Mouse (Mus musculus) intestine, postnatal 0 days (tissue): Measurements from ENCODE around the gene Sytl2. TPM values are rescaled to one million over a fixed set of nuclear protein-coding genes. Genes with fewer than 3 reads are reported as not detected.

Source experiments
- ATAC-seq: fragments of 200-750 bp; cut with Nextera tagmentation; 2 replicates; pipeline ENCODE4 v1.8.0; 2017; ENCODE audit warnings: mild to moderate bottlenecking, moderate TSS enrichment, moderate library complexity
- H3K27ac ChIP-seq: fragments of 300-500 bp; sonication (generic); 2 replicates; pipeline ENCODE4 v1.5.1; 2014; ENCODE audit warnings: mild to moderate bottlenecking, low read depth, low read length, moderate library complexity
- H3K27me3 ChIP-seq: fragments of 300-500 bp; sonication (generic); replicated peaks from 2 replicates; pipeline ENCODE4 v1.6.1; 2014; ENCODE audit warnings: low read length, mixed read lengths; ENCODE audit not compliant: control insufficient read depth, insufficient read depth
- H3K36me3 ChIP-seq: fragments of 300-500 bp; sonication (generic); 2 replicates; pipeline ENCODE4 v1.6.1; 2014; ENCODE audit warnings: mild to moderate bottlenecking, moderate library complexity; ENCODE audit not compliant: control insufficient read depth, insufficient read depth
- H3K4me1 ChIP-seq: fragments of 300-500 bp; sonication (generic); replicated peaks from 2 replicates; pipeline ENCODE4 v1.6.1; 2014; ENCODE audit warnings: antibody characterized with exemption, low read length, mixed read lengths; ENCODE audit not compliant: control insufficient read depth, insufficient read depth
- H3K4me2 ChIP-seq: fragments of 300-500 bp; sonication (generic); replicated peaks from 2 replicates; pipeline ENCODE4 v1.6.1; 2014; ENCODE audit warnings: low read depth, mild to moderate bottlenecking, moderate library complexity
- H3K4me3 ChIP-seq: fragments of 300-500 bp; sonication (generic); 2 replicates; pipeline ENCODE4 v1.5.1; 2014; ENCODE audit warnings: low read depth, low read length
- H3K9ac ChIP-seq: fragments of 300-500 bp; sonication (generic); 2 replicates; pipeline ENCODE4 v1.6.1; 2014; ENCODE audit warnings: mild to moderate bottlenecking, low read depth, low read length
- H3K9me3 ChIP-seq: fragments of 300-500 bp; sonication (generic); 2 replicates; pipeline ENCODE4 v1.6.1; 2016; ENCODE audit warnings: mixed run types; ENCODE audit not compliant: control insufficient read depth
- CTCF ChIP-seq: sonication (generic); IDR thresholded peaks from 2 replicates; pipeline ENCODE4 v1.5.1; 2016; ENCODE audit warnings: low read depth, mild to moderate bottlenecking, control low read depth, antibody characterized with exemption, moderate library complexity
- WGBS: fragments of 180-500 bp; shearing (Covaris S2); extraction: QIAGEN DNeasy Blood & Tissue Kit; methylation state at CpG from one replicate; pipeline ENCODE4 v1.1.7; 2014; 5-methylcytosine and 5-hydroxymethylcytosine counted together
- polyA plus RNA-seq: library from polyadenylated mRNA; unstranded; fragments of >200 nt; fragmentation: Nextera tagmentation; extraction: Ambion mirVana; gene quantifications from 2 replicates; pipeline ENCODE4 v1.2.1, GENCODE M21; 2015

Sytl2 gene
- polyA plus RNA-seq, 1 experiment from 2014 or later, result 7.0 TPM

- no peak for TF ChIP-seq CTCF
- Histone ChIP-seq H3K27ac (no peak overlapping the region), H3K36me3 (no peaks in the 10 kb centered on the region), H3K4me2 (no peak overlapping the region), H3K9ac (no peak overlapping the region), H3K4me3 (no peak overlapping the region), H3K4me1 (no peaks in the 10 kb centered on the region), H3K27me3 (no peaks in the 10 kb centered on the region), H3K9me3 (no peaks in the 10 kb centered on the region)
- 37% methylated on average over 3 of the region's 3 CpGs for WGBS
- no peak for ATAC-seq
Measured at GRCm38 (mm10) chr7:90306079-90306478, 4.0 kb downstream of the Sytl2 start.

- no peaks in the 10 kb centered on the region for H3K9me3 ChIP-seq
- H3K4me2 ChIP-seq, result no peak overlapping the region
- WGBS, result 100% methylated on average over 1 of the region's 1 CpGs
- H3K4me1 ChIP-seq, result no peaks in the 10 kb centered on the region
- no peak for ATAC-seq
- no peaks in the 10 kb centered on the region for H3K36me3 ChIP-seq
- H3K4me3 ChIP-seq, result no peak overlapping the region
- no peak overlapping the region for H3K9ac ChIP-seq
- no peaks in the 10 kb centered on the region for H3K27me3 ChIP-seq
- no peak overlapping the region for H3K27ac ChIP-seq
- TF ChIP-seq CTCF, result no peak
Measured at GRCm38 (mm10) chr7:90306968-90307367, 4.9 kb downstream of the Sytl2 start.

- Histone ChIP-seq H3K4me2 (no peak overlapping the region), H3K36me3 (no peaks in the 10 kb centered on the region), H3K9me3 (no peaks in the 10 kb centered on the region), H3K27me3 (no peaks in the 10 kb centered on the region), H3K4me3 (no peak overlapping the region), H3K4me1 (no peaks in the 10 kb centered on the region), H3K9ac (no peak overlapping the region), H3K27ac (no peak overlapping the region)
- 74% methylated on average over 6 of the region's 6 CpGs for WGBS
- no peak for TF ChIP-seq CTCF
- no peak for ATAC-seq
Measured at GRCm38 (mm10) chr7:90308003-90308402, 6.0 kb downstream of the Sytl2 start.

GRCm38 (mm10) chr7:90312151-90312883, 10.3 kb downstream of the Sytl2 start:
- no peaks in the 10 kb centered on the region for H3K27me3 ChIP-seq
- WGBS, result 49% methylated on average over 7 of the region's 7 CpGs
- no peak overlapping the region for H3K27ac ChIP-seq
- no peaks in the 10 kb centered on the region for H3K4me1 ChIP-seq
- no peak overlapping the region for H3K4me3 ChIP-seq
- ATAC-seq, result peak; percentile 59; the same call in 1 of the 2 replicates
- no peaks in the 10 kb centered on the region for H3K9me3 ChIP-seq
- TF ChIP-seq CTCF, result no peak
- no peaks in the 10 kb centered on the region for H3K36me3 ChIP-seq
- no peak overlapping the region for H3K4me2 ChIP-seq
- H3K9ac ChIP-seq, result no peak overlapping the region

- no peak for TF ChIP-seq CTCF
- H3K9ac ChIP-seq, result no peak overlapping the region
- no peaks in the 10 kb centered on the region for H3K4me1 ChIP-seq
- 67% methylated on average over 3 of the region's 3 CpGs for WGBS
- H3K27me3 ChIP-seq, result no peaks in the 10 kb centered on the region
- no peak overlapping the region for H3K4me3 ChIP-seq
- no peaks in the 10 kb centered on the region for H3K9me3 ChIP-seq
- no peak overlapping the region for H3K4me2 ChIP-seq
- H3K36me3 ChIP-seq, result no peaks in the 10 kb centered on the region
- no peak overlapping the region for H3K27ac ChIP-seq
- ATAC-seq, result no peak
Measured at GRCm38 (mm10) chr7:90313421-90313820, 11.4 kb downstream of the Sytl2 start.

GRCm38 (mm10) chr7:90316823-90317222, 14.8 kb downstream of the Sytl2 start:
- H3K4me2 ChIP-seq, result no peak overlapping the region
- no peak overlapping the region for H3K4me3 ChIP-seq
- no peaks in the 10 kb centered on the region for H3K9me3 ChIP-seq
- H3K36me3 ChIP-seq, result no peaks in the 10 kb centered on the region
- ATAC-seq, result no peak
- no peak overlapping the region for H3K9ac ChIP-seq
- H3K27ac ChIP-seq, result no peak overlapping the region
- no peaks in the 10 kb centered on the region for H3K4me1 ChIP-seq
- H3K27me3 ChIP-seq, result no peaks in the 10 kb centered on the region
- WGBS, result 73% methylated on average over 2 of the region's 2 CpGs
- TF ChIP-seq CTCF, result no peak

- Histone ChIP-seq H3K4me2 (no peak overlapping the region), H3K4me3 (no peak overlapping the region), H3K27me3 (no peaks in the 10 kb centered on the region), H3K9ac (no peak overlapping the region), H3K9me3 (no peaks in the 10 kb centered on the region), H3K36me3 (no peaks in the 10 kb centered on the region), H3K27ac (no peak overlapping the region), H3K4me1 (no peaks in the 10 kb centered on the region)
- no peak for TF ChIP-seq CTCF
- WGBS, result 88% methylated on average over 1 of the region's 1 CpGs
- ATAC-seq, result no peak
Measured at GRCm38 (mm10) chr7:90319446-90319845, 17.4 kb downstream of the Sytl2 start.
